Mouse (Mus musculus) hindbrain, embryonic 16.5 days (tissue): ENCODE results near the gene Mcoln3. TPM values are rescaled to one million over a fixed set of nuclear protein-coding genes. Genes with fewer than 3 reads are reported as not detected.

Source experiments
- ATAC-seq: fragments of 200-750 bp; cut with Nextera tagmentation; 2 replicates; pipeline ENCODE4 v1.8.0; 2017; ENCODE audit warnings: moderate TSS enrichment, moderate library complexity
- H3K27ac ChIP-seq: fragments of 300-500 bp; sonication (generic); 2 replicates; pipeline ENCODE4 v1.5.1; 2014; ENCODE audit warnings: low read depth, mild to moderate bottlenecking, control low read depth, low read length, moderate library complexity
- H3K27me3 ChIP-seq: fragments of 300-500 bp; sonication (generic); replicated peaks from 2 replicates; pipeline ENCODE4 v1.6.1; 2014; ENCODE audit warnings: low read length; ENCODE audit not compliant: control insufficient read depth, insufficient read depth
- H3K36me3 ChIP-seq: fragments of 300-500 bp; sonication (generic); 2 replicates; pipeline ENCODE4 v1.6.1; 2014; ENCODE audit warnings: mild to moderate bottlenecking, low read length, moderate library complexity, mixed read lengths; ENCODE audit not compliant: control insufficient read depth, insufficient read depth
- H3K4me1 ChIP-seq: fragments of 300-500 bp; sonication (generic); 2 replicates; pipeline ENCODE4 v1.6.1; 2014; ENCODE audit warnings: low read depth, low read length; ENCODE audit not compliant: control insufficient read depth, insufficient read depth
- H3K4me2 ChIP-seq: fragments of 300-500 bp; sonication (generic); 2 replicates; pipeline ENCODE4 v1.6.1; 2014; ENCODE audit warnings: mild to moderate bottlenecking, low read length, control low read depth, moderate library complexity
- H3K4me3 ChIP-seq: fragments of 300-500 bp; sonication (generic); 2 replicates; pipeline ENCODE4 v1.5.1; 2014; ENCODE audit warnings: mild to moderate bottlenecking, low read length, control low read depth, moderate library complexity
- H3K9ac ChIP-seq: fragments of 300-500 bp; sonication (generic); 2 replicates; pipeline ENCODE4 v1.6.1; 2014; ENCODE audit warnings: low read depth, mild to moderate bottlenecking, control low read depth, low read length, moderate library complexity
- H3K9me3 ChIP-seq: fragments of 300-500 bp; sonication (generic); 2 replicates; pipeline ENCODE4 v1.6.1; 2014; ENCODE audit warnings: mild to moderate bottlenecking, low read length, moderate library complexity; ENCODE audit not compliant: control insufficient read depth
- WGBS: fragments of 180-500 bp; shearing (Covaris S2); extraction: QIAGEN DNeasy Blood & Tissue Kit; methylation state at CpG from one replicate; pipeline ENCODE4 v1.1.7; 2014; 5-methylcytosine and 5-hydroxymethylcytosine counted together
- polyA plus RNA-seq: library from polyadenylated mRNA; unstranded; fragments of >200 nt; fragmentation: Nextera tagmentation; extraction: Ambion mirVana; gene quantifications from 2 replicates; pipeline ENCODE4 v1.2.1, GENCODE M21; 2015

Gene Mcoln3
- polyA plus RNA-seq, 1 experiment from 2014 or later = 0.28 TPM

- WGBS = 86% methylated on average over 13 of the region's 13 CpGs
These were observed 38.7 kb downstream of the Mcoln3 start for GRCm38 (mm10) chr3:146155628-146156576.

GRCm38 (mm10) chr3:146156811-146157210, 39.6 kb downstream of the Mcoln3 start:
- WGBS = 83% methylated on average over 2 of the region's 2 CpGs
- H3K27ac ChIP-seq = no peak overlapping the region
- no peaks in the 10 kb centered on the region for H3K9me3 ChIP-seq
- H3K4me3 ChIP-seq = no peak overlapping the region
- no peak overlapping the region for H3K4me2 ChIP-seq
- H3K27me3 ChIP-seq = peaks cover 4% of the 10 kb centered on the region
- no peaks in the 10 kb centered on the region; the same call in 1 of the 2 replicates for H3K4me1 ChIP-seq
- ATAC-seq = no peak
- H3K36me3 ChIP-seq = no peaks in the 10 kb centered on the region
- no peak overlapping the region for H3K9ac ChIP-seq

More at GRCm38 (mm10) chr3:146155628-146156576, 38.7 kb downstream of the Mcoln3 start:
- H3K4me2 ChIP-seq = no peak overlapping the region
- H3K4me1 ChIP-seq = no peaks in the 10 kb centered on the region; the same call in 1 of the 2 replicates
- no peaks in the 10 kb centered on the region for H3K9me3 ChIP-seq
- no peaks in the 10 kb centered on the region for H3K36me3 ChIP-seq
- H3K4me3 ChIP-seq = no peak overlapping the region
- H3K27ac ChIP-seq = no peak overlapping the region
- no peak overlapping the region for H3K9ac ChIP-seq
- no peak for ATAC-seq
- peaks cover 11% of the 10 kb centered on the region for H3K27me3 ChIP-seq

- 84% methylated on average over 4 of the region's 4 CpGs for WGBS
These were observed 40.8 kb downstream of the Mcoln3 start for GRCm38 (mm10) chr3:146158039-146158438.

GRCm38 (mm10) chr3:146159360-146159759, 42.1 kb downstream of the Mcoln3 start:
- no peak overlapping the region for H3K27ac ChIP-seq
- H3K36me3 ChIP-seq = no peaks in the 10 kb centered on the region
- H3K4me1 ChIP-seq = no peaks in the 10 kb centered on the region
- no peaks in the 10 kb centered on the region for H3K27me3 ChIP-seq
- no peaks in the 10 kb centered on the region for H3K9me3 ChIP-seq
- no peak overlapping the region for H3K4me2 ChIP-seq
- ATAC-seq = no peak
- no peak overlapping the region for H3K4me3 ChIP-seq
- no peak overlapping the region for H3K9ac ChIP-seq
- WGBS = 91% methylated on average over 2 of the region's 2 CpGs

More at GRCm38 (mm10) chr3:146158039-146158438, 40.8 kb downstream of the Mcoln3 start:
- H3K27ac ChIP-seq = no peak overlapping the region
- no peaks in the 10 kb centered on the region for H3K9me3 ChIP-seq
- no peak for ATAC-seq
- no peaks in the 10 kb centered on the region for H3K36me3 ChIP-seq
- no peak overlapping the region for H3K4me2 ChIP-seq
- no peak overlapping the region for H3K9ac ChIP-seq
- H3K27me3 ChIP-seq = no peaks in the 10 kb centered on the region
- no peak overlapping the region for H3K4me3 ChIP-seq
- H3K4me1 ChIP-seq = no peaks in the 10 kb centered on the region; the same call in 1 of the 2 replicates

- ATAC-seq = no peak
- Histone ChIP-seq H3K27ac (no peak overlapping the region), H3K27me3 (no peaks in the 10 kb centered on the region), H3K4me1 (no peaks in the 10 kb centered on the region), H3K9ac (no peak overlapping the region), H3K4me2 (no peak overlapping the region), H3K36me3 (no peaks in the 10 kb centered on the region), H3K4me3 (no peak overlapping the region), H3K9me3 (no peaks in the 10 kb centered on the region)
- WGBS = 88% methylated on average over 4 of the region's 4 CpGs
These were observed 44.9 kb downstream of the Mcoln3 start for GRCm38 (mm10) chr3:146162197-146162596.

GRCm38 (mm10) chr3:146169356-146169755, 52.1 kb downstream of the Mcoln3 start:
- no peak overlapping the region for H3K9ac ChIP-seq
- WGBS = 92% methylated on average over 4 of the region's 4 CpGs
- H3K36me3 ChIP-seq = no peaks in the 10 kb centered on the region
- no peak for ATAC-seq
- no peak overlapping the region for H3K4me2 ChIP-seq
- H3K4me3 ChIP-seq = no peak overlapping the region
- H3K9me3 ChIP-seq = 0 out of 2 replicates have a peak, but pooled peaks cover 2% of the 10 kb centered on the region
- no peaks in the 10 kb centered on the region for H3K27me3 ChIP-seq
- H3K4me1 ChIP-seq = no peaks in the 10 kb centered on the region
- no peak overlapping the region for H3K27ac ChIP-seq

GRCm38 (mm10) chr3:146173030-146173429, 55.8 kb downstream of the Mcoln3 start:
- Histone ChIP-seq H3K36me3 (no peaks in the 10 kb centered on the region), H3K9me3 (0 out of 2 replicates have a peak, but pooled peaks cover 2% of the 10 kb centered on the region), H3K27ac (no peak overlapping the region), H3K4me3 (no peak overlapping the region), H3K4me1 (no peaks in the 10 kb centered on the region; the same call in 1 of the 2 replicates), H3K27me3 (no peaks in the 10 kb centered on the region), H3K4me2 (no peak overlapping the region), H3K9ac (no peak overlapping the region)
- no peak for ATAC-seq
- WGBS = 76% methylated on average over 5 of the region's 5 CpGs

GRCm38 (mm10) chr3:146174215-146174614, 57.0 kb downstream of the Mcoln3 start:
- H3K4me2 ChIP-seq = no peak overlapping the region
- ATAC-seq = no peak
- H3K4me1 ChIP-seq = no peaks in the 10 kb centered on the region; the same call in 1 of the 2 replicates
- H3K9me3 ChIP-seq = 0 out of 2 replicates have a peak, but pooled peaks cover 2% of the 10 kb centered on the region
- H3K27ac ChIP-seq = no peak overlapping the region
- H3K9ac ChIP-seq = no peak overlapping the region
- H3K4me3 ChIP-seq = no peak overlapping the region
- WGBS = 92% methylated on average over 9 of the region's 9 CpGs
- H3K27me3 ChIP-seq = no peaks in the 10 kb centered on the region
- H3K36me3 ChIP-seq = no peaks in the 10 kb centered on the region

- H3K36me3 ChIP-seq = no peaks in the 10 kb centered on the region
- 79% methylated on average over 7 of the region's 7 CpGs for WGBS
- no peak overlapping the region for H3K27ac ChIP-seq
- H3K9me3 ChIP-seq = no peaks in the 10 kb centered on the region
- no peaks in the 10 kb centered on the region; the same call in 1 of the 2 replicates for H3K27me3 ChIP-seq
- H3K4me1 ChIP-seq = no peaks in the 10 kb centered on the region; the same call in 1 of the 2 replicates
- H3K9ac ChIP-seq = no peak overlapping the region; the same call in 1 of the 2 replicates
- H3K4me2 ChIP-seq = peak overlapping the region; percentile 68
- no peak for ATAC-seq
- no peak overlapping the region; the same call in 1 of the 2 replicates for H3K4me3 ChIP-seq
These were observed 60.0 kb downstream of the Mcoln3 start for GRCm38 (mm10) chr3:146177295-146177694.
